Mouse (Mus musculus) intestine, embryonic 14.5 days (tissue): ENCODE measurements around the gene Zfp507. TPM values are rescaled to one million over a fixed set of nuclear protein-coding genes. Genes with fewer than 3 reads are reported as not detected.

ENCODE experiments used
- ATAC-seq: fragments of 200-750 bp; cut with Nextera tagmentation; replicated peaks from 2 replicates; pipeline ENCODE4 v1.8.0; 2017; ENCODE audit warnings: low read depth, moderate number of reproducible peaks, moderate TSS enrichment, moderate library complexity; ENCODE audit not compliant: low FRiP score, low TSS enrichment
- DNase-seq: peaks from one replicate; pipeline ENCODE4 v3.0.0-alpha.2; 2018; ENCODE audit warnings: low spot score
- H3K27ac ChIP-seq: fragments of 300-500 bp; sonication (generic); 2 replicates; pipeline ENCODE4 v1.5.1; 2014; ENCODE audit warnings: low read depth, mild to moderate bottlenecking, control low read depth
- H3K27me3 ChIP-seq: fragments of 300-500 bp; sonication (generic); replicated peaks from 2 replicates; pipeline ENCODE4 v1.6.1; 2014; ENCODE audit warnings: low read length, control low read depth; ENCODE audit not compliant: control insufficient read depth, insufficient read depth
- H3K36me3 ChIP-seq: fragments of 300-500 bp; sonication (generic); 2 replicates; pipeline ENCODE4 v1.6.1; 2014; ENCODE audit warnings: low read length, control low read depth; ENCODE audit not compliant: control insufficient read depth, insufficient read depth
- H3K4me1 ChIP-seq: fragments of 300-500 bp; sonication (generic); replicated peaks from 2 replicates; pipeline ENCODE4 v1.6.1; 2014; ENCODE audit warnings: low read length, control low read depth, mixed read lengths; ENCODE audit not compliant: control insufficient read depth, insufficient read depth
- H3K4me2 ChIP-seq: fragments of 300-500 bp; sonication (generic); 2 replicates; pipeline ENCODE4 v1.6.1; 2014; ENCODE audit warnings: low read length
- H3K4me3 ChIP-seq: fragments of 300-500 bp; sonication (generic); 2 replicates; pipeline ENCODE4 v1.5.1; 2014; ENCODE audit warnings: low read depth, low read length, control low read depth, mixed read lengths
- H3K9ac ChIP-seq: fragments of 300-500 bp; sonication (generic); 2 replicates; pipeline ENCODE4 v1.6.1; 2014; ENCODE audit warnings: mild to moderate bottlenecking, low read length
- H3K9me3 ChIP-seq: fragments of 300-500 bp; sonication (generic); 2 replicates; pipeline ENCODE4 v1.6.1; 2016; ENCODE audit warnings: low read length, control low read depth; ENCODE audit not compliant: control insufficient read depth
- WGBS: fragments of 180-500 bp; shearing (Covaris S2); extraction: QIAGEN DNeasy Blood & Tissue Kit; methylation state at CpG from one replicate; pipeline ENCODE4 v1.1.7; 2014; 5-methylcytosine and 5-hydroxymethylcytosine counted together
- polyA plus RNA-seq: library from polyadenylated mRNA; unstranded; fragments of >200 nt; fragmentation: Nextera tagmentation; extraction: Ambion mirVana; gene quantifications from 2 replicates; pipeline ENCODE4 v1.2.1, GENCODE M21; 2014

The Zfp507 gene
- polyA plus RNA-seq, 1 experiment from 2014 or later, result 15.8 TPM

DNA sequence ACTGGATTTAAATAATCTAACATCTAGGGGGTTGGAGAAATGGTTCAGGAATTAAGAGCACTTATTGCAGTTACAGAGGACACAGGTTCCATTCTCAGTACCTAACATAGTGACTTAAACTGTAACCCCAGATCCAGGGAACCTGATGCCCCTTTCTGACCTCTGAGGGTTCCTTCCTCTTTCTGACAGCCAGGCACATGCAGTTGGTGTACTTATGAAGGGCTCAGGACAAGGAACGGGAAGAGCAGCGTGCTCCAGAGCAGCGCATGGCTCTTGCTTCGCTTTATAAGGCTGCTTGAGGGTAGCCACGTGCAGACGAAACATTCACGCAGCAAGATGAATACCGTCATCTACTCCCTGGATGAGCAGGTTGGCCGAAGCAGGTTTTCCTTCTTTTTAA lies 51.9 kb downstream of the Zfp507 start:
- 93% methylated on average over 9 of the region's 9 CpGs for WGBS
- Histone ChIP-seq H3K4me1 (peaks cover 9% of the 10 kb centered on the region), H3K27me3 (no peaks in the 10 kb centered on the region), H3K9ac (no peak overlapping the region), H3K4me2 (no peak overlapping the region), H3K4me3 (no peak overlapping the region), H3K9me3 (no peaks in the 10 kb centered on the region), H3K27ac (no peak overlapping the region), H3K36me3 (peaks cover 34% of the 10 kb centered on the region)
- ATAC-seq (no peak), DNase-seq (no peak)

DNA sequence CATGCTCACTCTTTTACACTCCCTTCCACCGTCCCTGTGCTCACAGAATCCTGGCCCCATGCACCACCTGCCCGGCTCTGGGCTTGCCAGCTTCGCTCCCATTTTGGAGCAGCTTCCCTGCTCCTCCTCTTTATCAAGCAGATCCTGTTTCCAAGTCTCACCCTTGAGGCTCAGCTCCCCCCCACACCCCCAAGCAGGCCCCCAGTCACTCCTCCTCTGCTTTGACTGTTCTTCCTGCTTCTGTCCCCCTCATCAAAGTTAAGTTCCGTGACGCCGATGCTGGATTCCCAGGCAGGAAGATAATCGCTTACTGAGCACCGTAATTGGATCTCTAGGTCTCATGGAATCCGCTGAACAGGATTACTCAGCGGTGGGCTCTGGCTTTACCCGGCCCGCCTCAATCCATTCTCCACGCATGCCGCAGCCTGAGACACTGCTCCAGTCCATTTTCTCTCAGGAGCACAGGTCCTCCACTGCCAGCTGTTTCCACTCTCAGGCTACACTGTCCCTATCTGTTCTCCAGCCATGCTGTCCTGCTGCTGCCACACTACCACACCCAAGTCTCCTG lies 55.3 kb downstream of the Zfp507 start:
- no peak for ATAC-seq
- DNase-seq, result no peak
- H3K36me3 ChIP-seq, result peaks cover 49% of the 10 kb centered on the region

DNA sequence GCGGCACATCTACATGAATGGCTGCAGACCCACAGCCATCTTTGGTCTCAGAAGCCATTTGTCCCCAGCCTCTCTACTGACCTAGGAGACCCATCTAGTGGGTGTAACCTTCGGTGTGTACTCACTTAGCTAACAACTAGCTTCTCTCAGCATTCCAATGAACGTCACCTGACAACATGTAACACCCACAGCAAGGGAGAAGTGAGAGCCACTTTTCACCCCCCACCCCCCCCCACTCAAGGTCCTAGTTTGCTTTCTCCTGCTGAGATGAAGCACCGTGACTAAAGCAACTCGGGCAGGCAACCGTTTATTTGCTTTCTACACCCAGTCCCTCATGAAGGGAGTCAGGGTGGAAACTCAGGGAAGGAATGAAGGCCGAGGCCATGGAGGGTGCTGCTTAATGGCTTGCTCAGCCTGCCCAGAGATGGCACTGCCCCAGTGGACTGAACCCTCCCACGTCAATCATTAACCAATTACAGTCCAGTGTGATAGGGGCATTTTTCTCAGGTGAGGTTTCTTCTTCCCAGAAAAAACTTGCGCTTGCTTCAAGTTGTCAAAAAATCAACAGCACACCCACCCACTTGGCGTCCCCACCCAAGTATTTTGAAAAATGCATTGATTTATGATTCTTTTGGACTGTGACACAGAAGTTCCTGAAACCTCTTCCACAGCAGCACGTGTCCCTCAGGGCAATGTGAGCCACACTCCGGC lies 56.0 kb downstream of the Zfp507 start:
- no peak for DNase-seq
- no peak overlapping the region for H3K4me2 ChIP-seq
- 88% methylated on average over 12 of the region's 12 CpGs for WGBS
- H3K27me3 ChIP-seq, result no peaks in the 10 kb centered on the region
- no peaks in the 10 kb centered on the region for H3K4me1 ChIP-seq
- peaks cover 49% of the 10 kb centered on the region for H3K36me3 ChIP-seq
- H3K4me3 ChIP-seq, result no peak overlapping the region
- no peaks in the 10 kb centered on the region for H3K9me3 ChIP-seq
- H3K9ac ChIP-seq, result no peak overlapping the region
- no peak for ATAC-seq
- no peak overlapping the region for H3K27ac ChIP-seq

More for the DNA sequence above, 55.3 kb downstream of the Zfp507 start:
- H3K27ac ChIP-seq, result no peak overlapping the region
- no peaks in the 10 kb centered on the region for H3K27me3 ChIP-seq
- no peaks in the 10 kb centered on the region for H3K9me3 ChIP-seq
- H3K4me3 ChIP-seq, result no peak overlapping the region
- WGBS, result 85% methylated on average over 14 of the region's 14 CpGs
- H3K4me1 ChIP-seq, result no peaks in the 10 kb centered on the region
- H3K4me2 ChIP-seq, result no peak overlapping the region
- H3K9ac ChIP-seq, result no peak overlapping the region

DNA sequence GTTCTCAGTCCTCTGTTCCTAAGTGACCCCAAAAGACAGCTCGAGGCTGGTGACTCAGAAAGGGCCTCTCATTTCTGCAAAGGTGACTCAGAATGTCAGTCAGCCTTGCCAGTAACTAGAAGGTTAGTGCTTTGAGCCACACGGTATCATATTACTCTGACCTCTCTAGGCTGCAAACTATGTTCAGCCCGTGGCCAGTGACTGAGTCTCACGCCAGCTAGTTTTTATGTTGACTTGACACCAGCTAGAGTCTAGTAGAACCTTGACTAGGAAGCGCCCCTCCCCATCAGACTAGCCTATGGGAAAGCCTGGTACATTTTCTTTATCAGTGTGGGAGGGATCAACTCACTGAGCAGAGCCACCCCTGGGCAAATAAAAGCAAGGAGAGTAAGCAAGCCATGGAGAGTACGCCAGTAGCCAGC lies 57.5 kb downstream of the Zfp507 start:
- ATAC-seq (no peak), DNase-seq (no peak)
- Histone ChIP-seq H3K4me2 (no peak overlapping the region), H3K27ac (no peak overlapping the region), H3K27me3 (no peaks in the 10 kb centered on the region), H3K4me3 (no peak overlapping the region), H3K9me3 (no peaks in the 10 kb centered on the region), H3K9ac (no peak overlapping the region), H3K4me1 (no peaks in the 10 kb centered on the region), H3K36me3 (peaks cover 47% of the 10 kb centered on the region)
- 82% methylated on average over 6 of the region's 6 CpGs for whole genome bisulfite sequencing

DNA sequence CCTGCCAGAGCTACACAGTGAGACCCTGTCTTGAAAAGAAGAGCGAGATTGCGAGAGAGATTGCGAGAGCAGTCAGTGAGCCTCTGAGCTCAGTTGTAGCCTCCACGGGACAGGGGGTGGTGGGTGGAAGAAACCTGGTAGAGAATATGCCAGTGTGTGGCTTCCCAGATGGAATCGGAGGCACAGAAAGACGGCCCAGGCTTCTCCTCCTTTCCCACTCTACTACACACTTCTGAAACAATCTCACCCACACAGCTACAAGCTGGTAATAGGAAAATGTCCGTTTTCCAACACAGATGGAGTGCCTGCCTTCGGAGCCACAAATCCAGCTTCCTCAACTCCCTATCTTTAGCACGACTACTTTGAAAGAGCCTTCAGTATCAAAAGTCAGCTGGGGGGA lies 58.0 kb downstream of the Zfp507 start:
- WGBS, result 92% methylated on average over 9 of the region's 9 CpGs
- ATAC-seq, result no peak
- H3K9ac ChIP-seq, result no peak overlapping the region

DNA sequence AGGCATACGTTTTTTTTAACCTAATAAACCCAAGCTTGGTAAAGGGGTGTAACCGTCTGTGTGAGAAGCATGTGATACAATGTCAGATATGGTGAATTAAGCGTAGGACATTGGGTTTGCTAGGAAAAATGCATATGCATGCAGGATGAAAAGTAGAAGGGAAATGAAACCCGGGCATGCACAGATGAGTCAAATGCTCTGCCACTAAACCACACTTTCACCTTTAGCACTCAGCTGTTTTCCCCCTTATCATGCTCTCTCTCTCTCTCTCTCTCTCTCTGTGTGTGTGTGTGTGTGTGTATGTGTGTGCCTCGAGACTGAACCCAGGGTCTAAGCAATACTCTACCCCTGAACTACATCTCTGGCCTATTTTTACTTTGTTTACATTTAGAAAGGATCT lies 60.5 kb downstream of the Zfp507 start:
- peaks cover 29% of the 10 kb centered on the region for H3K36me3 ChIP-seq
- no peak overlapping the region for H3K4me2 ChIP-seq
- H3K9ac ChIP-seq, result no peak overlapping the region

More for the DNA sequence above, 58.0 kb downstream of the Zfp507 start:
- no peak for DNase-seq
- Histone ChIP-seq H3K36me3 (peaks cover 50% of the 10 kb centered on the region), H3K27ac (no peak overlapping the region), H3K4me1 (no peaks in the 10 kb centered on the region), H3K4me3 (no peak overlapping the region), H3K9me3 (no peaks in the 10 kb centered on the region), H3K27me3 (no peaks in the 10 kb centered on the region), H3K4me2 (no peak overlapping the region)

DNA sequence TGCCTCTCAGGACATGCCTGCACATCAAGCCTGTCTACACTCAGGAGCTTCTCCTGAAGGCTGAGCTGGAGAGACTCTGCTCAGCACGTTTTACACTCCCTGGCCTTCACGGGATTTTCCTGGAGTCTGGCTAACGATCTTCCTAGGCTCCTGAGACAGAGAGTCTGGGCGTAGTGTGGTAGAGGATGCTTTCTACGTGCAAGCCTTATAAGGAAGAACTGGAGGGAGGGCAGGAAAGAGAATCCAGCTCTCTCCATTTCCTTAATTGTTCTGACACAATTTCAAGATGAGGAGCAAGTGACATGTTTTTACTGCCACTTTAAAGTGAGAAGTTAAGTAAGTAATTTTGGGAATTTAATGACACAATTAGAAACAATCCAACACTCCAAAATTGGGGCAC lies 60.9 kb downstream of the Zfp507 start:
- ATAC-seq, result no peak
- H3K4me3 ChIP-seq, result no peak overlapping the region
- 75% methylated on average over 5 of the region's 5 CpGs for WGBS
- no peak for DNase-seq
- H3K36me3 ChIP-seq, result peaks cover 24% of the 10 kb centered on the region
- 0 out of 2 replicates have a peak, but pooled peaks cover 3% of the 10 kb centered on the region for H3K9me3 ChIP-seq
- H3K4me2 ChIP-seq, result no peak overlapping the region
- no peaks in the 10 kb centered on the region for H3K4me1 ChIP-seq
- peak overlapping the region; percentile 24 for H3K27ac ChIP-seq
- H3K27me3 ChIP-seq, result no peaks in the 10 kb centered on the region
- H3K9ac ChIP-seq, result no peak overlapping the region

More for the DNA sequence above, 60.5 kb downstream of the Zfp507 start:
- no peaks in the 10 kb centered on the region for H3K4me1 ChIP-seq
- DNase-seq (no peak), ATAC-seq (no peak)
- WGBS, result 75% methylated on average over 5 of the region's 5 CpGs
- no peaks in the 10 kb centered on the region for H3K27me3 ChIP-seq
- no peak overlapping the region for H3K4me3 ChIP-seq
- H3K27ac ChIP-seq, result no peak overlapping the region
- 0 out of 2 replicates have a peak, but pooled peaks cover 3% of the 10 kb centered on the region for H3K9me3 ChIP-seq

DNA sequence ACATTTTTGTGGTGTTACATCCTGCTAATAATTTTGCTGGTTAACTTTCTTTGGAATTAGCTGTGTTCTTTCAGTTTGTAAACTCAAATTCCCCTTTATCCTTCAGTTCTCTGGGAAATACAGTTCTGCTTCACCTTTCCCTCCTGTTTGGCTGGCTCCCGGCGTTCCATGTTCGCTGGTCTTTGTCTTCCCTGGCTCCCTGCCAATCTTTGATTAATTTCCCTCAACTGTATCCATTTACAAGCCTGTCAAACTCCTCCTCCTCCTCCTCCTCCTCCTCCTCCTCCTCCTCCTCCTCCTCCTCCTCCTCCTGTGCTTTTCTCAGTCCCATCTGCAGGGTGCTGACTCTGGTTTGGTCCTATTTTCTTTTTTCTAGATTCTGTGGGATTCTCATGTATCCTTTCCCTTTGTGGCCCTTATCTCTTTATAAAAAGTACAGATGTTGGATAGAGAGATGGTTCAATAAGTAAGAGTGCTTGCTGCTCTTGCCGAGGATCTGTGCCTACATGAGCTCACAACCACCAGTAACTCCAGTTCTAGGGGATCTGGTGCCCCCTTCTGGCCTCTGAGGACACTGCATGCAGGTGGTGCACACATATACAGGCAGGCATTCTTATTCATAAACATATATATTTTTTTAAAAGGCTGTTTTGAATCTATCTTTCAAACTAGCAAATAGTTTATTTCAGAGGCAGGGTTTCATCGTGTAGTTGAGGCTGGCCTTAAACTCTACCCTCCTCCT lies 62.1 kb downstream of the Zfp507 start:
- WGBS, result 53% methylated on average over 5 of the region's 5 CpGs
- H3K4me2 ChIP-seq, result no peak overlapping the region
- ATAC-seq, result no peak
- H3K9ac ChIP-seq, result no peak overlapping the region
- H3K27ac ChIP-seq, result no peak overlapping the region
- no peaks in the 10 kb centered on the region for H3K4me1 ChIP-seq
- DNase-seq, result peak; percentile 70
- no peak overlapping the region for H3K4me3 ChIP-seq
- H3K9me3 ChIP-seq, result 0 out of 2 replicates have a peak, but pooled peaks cover 3% of the 10 kb centered on the region
- peaks cover 18% of the 10 kb centered on the region for H3K36me3 ChIP-seq
- H3K27me3 ChIP-seq, result no peaks in the 10 kb centered on the region
